20 mouse cellular contexts compared by ENCODE assay signal in genomic region chr1:166031673-166032547, GRCm38 (mm10). TPM values are rescaled to one million over a fixed set of nuclear protein-coding genes. Genes with fewer than 3 reads are reported as not detected.
A peak's percentile ranks its signal among the peaks of the same experiment; 100 is the strongest.
DNase-seq lines count a peak whose midpoint lies in the region; ATAC-seq and TF ChIP-seq lines count a peak whose summit lies in the region.
"Had no signal": no experiment of that assay in that cellular context is flagged by ENCODE, and none has a peak within 500 bp of the region (broad histone marks: within the 10 kb centered on the region; RNA-seq: fewer than 3 reads in every experiment).

No protein-coding gene starts in this region.

- H3K4me3 ChIP-seq in liver, adult 2 months (ENCODE audit: insufficient read depth, low read depth, low read length), result no peak overlapping the region
- H3K4me3 ChIP-seq in liver, embryonic 11.5 days (ENCODE audit: low read depth, low read length), result no peak overlapping the region
- no peak overlapping the region for H3K4me3 ChIP-seq in midbrain, embryonic 11.5 days (ENCODE audit: low read depth, low read length)
- no peak overlapping the region for H3K4me3 ChIP-seq in midbrain, postnatal 0 days (ENCODE audit: low read depth, low read length)
- H3K4me3 ChIP-seq: embryonic facial prominence, embryonic 10.5 days; forebrain, embryonic 13.5 days; heart, embryonic 15.5 days; hindbrain, embryonic 13.5 days had no signal

- no peaks in the 10 kb centered on the region for H3K79me2 ChIP-seq in liver, adult 2 months (ENCODE audit: control insufficient read depth, insufficient read depth, low read length)

- ATAC-seq in liver, embryonic 11.5 days (replicated peaks; ENCODE audit: low FRiP score), result no peak
- ATAC-seq in midbrain, embryonic 11.5 days (ENCODE audit: low FRiP score), result no peak
- ATAC-seq in midbrain, postnatal 0 days (ENCODE audit: low FRiP score), result no peak
- ATAC-seq: forebrain, embryonic 13.5 days; forebrain, postnatal 0 days had no signal

- WGBS in liver, adult 2 months, result 18% methylated on average over 7 of the region's 7 CpGs
- 47% methylated on average over 7 of the region's 7 CpGs for WGBS in liver, embryonic 11.5 days
- 73% methylated on average over 7 of the region's 7 CpGs for WGBS in midbrain, embryonic 11.5 days
- WGBS in midbrain, postnatal 0 days, result 78% methylated on average over 7 of the region's 7 CpGs

- TF ChIP-seq POLR2A in liver, adult 2 months (IDR thresholded peaks at IDR 0.05; ENCODE audit: extremely low read depth, insufficient read depth, low read length), result no peak

- peak; percentile 84 for DNase-seq in liver, adult 2 months (ENCODE audit: extremely low read depth, low read depth, low spot score)
- DNase-seq in liver, embryonic 11.5 days (ENCODE audit: low spot score), result no peak
- DNase-seq in midbrain, embryonic 11.5 days (ENCODE audit: low spot score, missing footprints), result peak; percentile 31
- DNase-seq in midbrain, postnatal 0 days (ENCODE audit: low spot score), result no peak
- DNase-seq in splenic B cell, adult 2 months (ENCODE audit: low read depth, low spot score), result peak; percentile 8
- DNase-seq in layer of hippocampus, adult 18-20 months (ENCODE audit: low spot score in 2 of 2), result no peak
- DNase-seq: adrenal gland, adult 2 months; adrenal gland, postnatal 25 days; cerebellum, adult 18-20 months; cerebellum, adult 9-11 months; cerebellum, postnatal 36 days; forebrain, postnatal 0 days; gastrocnemius, postnatal 25 days; heart, adult 18-20 months; heart, postnatal 14 days had no signal

- H3K4me1 ChIP-seq in liver, adult 2 months (ENCODE audit: control insufficient read depth, insufficient read depth, low read length), result peaks cover 3% of the 10 kb centered on the region; the same call in 1 of the 2 replicates
- H3K4me1 ChIP-seq in liver, embryonic 11.5 days (replicated peaks; ENCODE audit: control insufficient read depth, insufficient read depth, low read length), result no peaks in the 10 kb centered on the region
- H3K4me1 ChIP-seq in midbrain, embryonic 11.5 days (ENCODE audit: control insufficient read depth, insufficient read depth, low read length), result 0 out of 2 replicates have a peak, but pooled peaks cover 4% of the 10 kb centered on the region
- no peaks in the 10 kb centered on the region for H3K4me1 ChIP-seq in midbrain, postnatal 0 days (ENCODE audit: insufficient read depth, low read length)
- H3K4me1 ChIP-seq: heart, embryonic 15.5 days; hindbrain, embryonic 13.5 days had no signal

- no peaks in the 10 kb centered on the region for H3K36me3 ChIP-seq in liver, adult 2 months (ENCODE audit: control insufficient read depth, insufficient read depth, low read length)
- no peaks in the 10 kb centered on the region for H3K36me3 ChIP-seq in liver, embryonic 11.5 days (ENCODE audit: control insufficient read depth, insufficient read depth, low read length)
- no peaks in the 10 kb centered on the region for H3K36me3 ChIP-seq in midbrain, embryonic 11.5 days (ENCODE audit: control insufficient read depth, insufficient read depth, low read length)
- H3K36me3 ChIP-seq in midbrain, postnatal 0 days (ENCODE audit: insufficient read depth, low read length), result no peaks in the 10 kb centered on the region
- no peaks in the 10 kb centered on the region for H3K36me3 ChIP-seq in splenic B cell, adult 2 months (ENCODE audit: control insufficient read depth, insufficient read depth, low read length, poor library complexity, severe bottlenecking)
- H3K36me3 ChIP-seq: embryonic facial prominence, embryonic 10.5 days; heart, embryonic 15.5 days; hindbrain, embryonic 13.5 days had no signal

- H3K27me3 ChIP-seq in liver, adult 2 months (ENCODE audit: control insufficient read depth, insufficient read depth, low read length), result no peaks in the 10 kb centered on the region
- H3K27me3 ChIP-seq in liver, embryonic 11.5 days (replicated peaks; ENCODE audit: control insufficient read depth, insufficient read depth, low read length), result no peaks in the 10 kb centered on the region
- H3K27me3 ChIP-seq in midbrain, embryonic 11.5 days (ENCODE audit: control insufficient read depth, insufficient read depth, low read length), result no peaks in the 10 kb centered on the region
- H3K27me3 ChIP-seq in midbrain, postnatal 0 days (ENCODE audit: insufficient read depth, low read length), result no peaks in the 10 kb centered on the region
- no peaks in the 10 kb centered on the region for H3K27me3 ChIP-seq in splenic B cell, adult 2 months (ENCODE audit: control insufficient read depth, insufficient read depth, low read length, poor library complexity, severe bottlenecking)
- H3K27me3 ChIP-seq: forebrain, embryonic 13.5 days; heart, embryonic 15.5 days had no signal

- TF ChIP-seq CTCF in liver, adult 2 months (IDR thresholded peaks at IDR 0.05; ENCODE audit: low read depth, low read length), result no peak
- TF ChIP-seq CTCF in midbrain, postnatal 0 days (IDR thresholded peaks at IDR 0.05), result no peak

- no peak overlapping the region for H3K9ac ChIP-seq in liver, adult 2 months (ENCODE audit: low read depth, low read length)
- no peak overlapping the region for H3K9ac ChIP-seq in liver, embryonic 11.5 days (ENCODE audit: low read depth, low read length)
- H3K9ac ChIP-seq in midbrain, embryonic 11.5 days (ENCODE audit: low read length), result no peak overlapping the region
- no peak overlapping the region for H3K9ac ChIP-seq in midbrain, postnatal 0 days (replicated peaks; ENCODE audit: low read length, poor library complexity, severe bottlenecking)
- H3K9ac ChIP-seq: forebrain, embryonic 13.5 days; forebrain, postnatal 0 days; heart, embryonic 15.5 days; hindbrain, embryonic 13.5 days had no signal

- H3K27ac ChIP-seq in liver, adult 2 months (replicated peaks; ENCODE audit: insufficient read depth, low read depth, low read length), result no peak overlapping the region
- H3K27ac ChIP-seq in liver, embryonic 11.5 days (ENCODE audit: low read depth, low read length), result no peak overlapping the region
- H3K27ac ChIP-seq in midbrain, embryonic 11.5 days (ENCODE audit: low read depth, low read length), result no peak overlapping the region
- no peak overlapping the region for H3K27ac ChIP-seq in midbrain, postnatal 0 days (ENCODE audit: low read depth, low read length)
- H3K27ac ChIP-seq: embryonic facial prominence, embryonic 10.5 days; forebrain, embryonic 13.5 days; heart, embryonic 15.5 days; hindbrain, embryonic 13.5 days had no signal

- H3K9me3 ChIP-seq in liver, embryonic 11.5 days (ENCODE audit: control insufficient read depth, low read length), result no peaks in the 10 kb centered on the region
- H3K9me3 ChIP-seq in midbrain, embryonic 11.5 days (ENCODE audit: control insufficient read depth, low read length), result no peaks in the 10 kb centered on the region
- no peaks in the 10 kb centered on the region for H3K9me3 ChIP-seq in midbrain, postnatal 0 days (ENCODE audit: low read length)
- H3K9me3 ChIP-seq: embryonic facial prominence, embryonic 10.5 days; forebrain, embryonic 13.5 days; heart, embryonic 15.5 days; hindbrain, embryonic 13.5 days had no signal

- no peak overlapping the region for H3K4me2 ChIP-seq in liver, embryonic 11.5 days
- H3K4me2 ChIP-seq in midbrain, embryonic 11.5 days, result no peak overlapping the region
- no peak overlapping the region for H3K4me2 ChIP-seq in midbrain, postnatal 0 days (ENCODE audit: low read depth, low read length, poor library complexity, severe bottlenecking)
- H3K4me2 ChIP-seq: forebrain, embryonic 13.5 days; heart, embryonic 11.5 days; heart, embryonic 15.5 days; hindbrain, embryonic 13.5 days had no signal

RNA-seq across cellular contexts. Expression of gene Pou2f1, which starts 29.4 kb away (rescaled TPM):
- total RNA-seq in liver, adult 2 months (2014; rRNA removed), result 3.6 and 4.9 TPM in 2 replicates
- polyA plus RNA-seq in liver, adult 2 months (2012; rRNA removed), result 5.4 and 5.8 TPM in 2 replicates
- 15.5 and 16.5 TPM in 2 replicates for polyA plus RNA-seq in liver, embryonic 11.5 days (2014; fragmentation: Nextera tagmentation; extraction: Ambion mirVana)
- 31.3 and 32.1 TPM in 2 replicates for polyA plus RNA-seq in midbrain, embryonic 11.5 days (2014; fragmentation: Nextera tagmentation; extraction: Ambion mirVana)
- 26.8 and 27.2 TPM in 2 replicates for total RNA-seq in midbrain, postnatal 0 days (2014; rRNA removed)
- polyA plus RNA-seq in midbrain, postnatal 0 days (2015; fragmentation: Nextera tagmentation; extraction: Ambion mirVana), result 17.3 and 21.5 TPM in 2 replicates
- 10 to 100 TPM; 14.6 to 18.0 TPM for total RNA-seq in layer of hippocampus, adult 18-20 months (2021)

Comparison
In these comparisons a context has a peak if more than half of its experiments do, and no peak if none do; other contexts are left out.
1. DNase-seq: peak in liver, adult 2 months (single experiment), midbrain, embryonic 11.5 days (single experiment) and splenic B cell, adult 2 months (single experiment); none in liver, embryonic 11.5 days (single experiment), midbrain, postnatal 0 days (single experiment) and layer of hippocampus, adult 18-20 months (0 of 2).